Mouse (Mus musculus) liver, adult 2 months (tissue): ENCODE data around the gene 1700029H14Rik.

Experiments used
- CTCF ChIP-seq: fragments of 200-500 bp; IDR thresholded peaks from 2 replicates; pipeline ENCODE4 v1.5.1; 2011; ENCODE audit warnings: low read depth, low read length, control low read depth
- POLR2A ChIP-seq: fragments of 200-500 bp; IDR thresholded peaks from 2 replicates; pipeline ENCODE4 v1.6.1; 2011; ENCODE audit warnings: low read length, control low read depth; ENCODE audit not compliant: insufficient read depth; ENCODE audit errors: extremely low read depth

GRCm38 (mm10) chr8:13540122-13540521, 22.1 kb downstream of the 1700029H14Rik start:
- no peak for TF ChIP-seq CTCF
- no peak for TF ChIP-seq POLR2A
